Mouse (Mus musculus) c-Kit-positive CD71-positive TER-119-negative erythroid progenitor cells, embryonic 14.5 days (primary cell): ENCODE data around the gene Nek5.
"Not testable (repeated sequence)": the region's sequence is repeated elsewhere in the genome, so short reads cannot be mapped to it uniquely, and the experiment has no call there.

ENCODE experiments used
- DNase-seq: peaks from one replicate; pipeline ENCODE4 v3.0.0-alpha.2; 2013; ENCODE audit warnings: low read depth

Nek5 gene

GRCm38 (mm10) chr8:22124220-22125152 is at the start of gene Nek5:
Gene Nek5, minus strand, starts transcription at chr8:22125053.
- no peak for DNase-seq

- no peak for DNase-seq
These were observed 44.3 kb upstream of the Nek5 start for GRCm38 (mm10) chr8:22169167-22169566.

GRCm38 (mm10) chr8:22166080-22166603 is 41.3 kb upstream of the Nek5 start, which contains the start of gene Nek3:
Gene Nek3, minus strand, starts transcription at chr8:22166435.
- peak; percentile 77 for DNase-seq

GRCm38 (mm10) chr8:22165251-22166079 is 40.6 kb upstream of the Nek5 start:
- DNase-seq: no peak

GRCm38 (mm10) chr8:22164431-22164830 is 39.6 kb upstream of the Nek5 start:
- no peak for DNase-seq

GRCm38 (mm10) chr8:22162206-22162605 is 37.4 kb upstream of the Nek5 start:
- no peak for DNase-seq

GRCm38 (mm10) chr8:22150345-22150663 is 25.5 kb upstream of the Nek5 start:
- DNase-seq: no peak

GRCm38 (mm10) chr8:22149643-22150344 is 24.9 kb upstream of the Nek5 start:
- no peak for DNase-seq

- DNase-seq: no peak
These were observed 23.5 kb upstream of the Nek5 start for GRCm38 (mm10) chr8:22148367-22148740.

- DNase-seq: no peak
These were observed 23.0 kb upstream of the Nek5 start for GRCm38 (mm10) chr8:22147706-22148366.

GRCm38 (mm10) chr8:22145831-22146230 is 21.0 kb upstream of the Nek5 start:
- DNase-seq: no peak

GRCm38 (mm10) chr8:22143764-22144491 is 19.1 kb upstream of the Nek5 start:
- DNase-seq: no peak

- no peak for DNase-seq
These were observed 17.7 kb upstream of the Nek5 start for GRCm38 (mm10) chr8:22142592-22142991.

- no peak for DNase-seq
These were observed 17.1 kb upstream of the Nek5 start for GRCm38 (mm10) chr8:22141836-22142385.

- DNase-seq: not testable (repeated sequence)
These were observed 11.6 kb upstream of the Nek5 start for GRCm38 (mm10) chr8:22136462-22136861.

- DNase-seq: no peak
These were observed 9.9 kb upstream of the Nek5 start for GRCm38 (mm10) chr8:22134750-22135135.

- no peak for DNase-seq
These were observed 9.4 kb upstream of the Nek5 start for GRCm38 (mm10) chr8:22134078-22134749.

GRCm38 (mm10) chr8:22132062-22132461 is 7.2 kb upstream of the Nek5 start:
- no peak for DNase-seq

GRCm38 (mm10) chr8:22107020-22107419 is 17.8 kb downstream of the Nek5 start:
- DNase-seq: no peak

GRCm38 (mm10) chr8:22091568-22091967 is 33.3 kb downstream of the Nek5 start:
- peak; percentile 19 for DNase-seq
